Mouse (Mus musculus): ENCODE data around the gene 1700016C15Rik.

The 1700016C15Rik gene

DNA sequence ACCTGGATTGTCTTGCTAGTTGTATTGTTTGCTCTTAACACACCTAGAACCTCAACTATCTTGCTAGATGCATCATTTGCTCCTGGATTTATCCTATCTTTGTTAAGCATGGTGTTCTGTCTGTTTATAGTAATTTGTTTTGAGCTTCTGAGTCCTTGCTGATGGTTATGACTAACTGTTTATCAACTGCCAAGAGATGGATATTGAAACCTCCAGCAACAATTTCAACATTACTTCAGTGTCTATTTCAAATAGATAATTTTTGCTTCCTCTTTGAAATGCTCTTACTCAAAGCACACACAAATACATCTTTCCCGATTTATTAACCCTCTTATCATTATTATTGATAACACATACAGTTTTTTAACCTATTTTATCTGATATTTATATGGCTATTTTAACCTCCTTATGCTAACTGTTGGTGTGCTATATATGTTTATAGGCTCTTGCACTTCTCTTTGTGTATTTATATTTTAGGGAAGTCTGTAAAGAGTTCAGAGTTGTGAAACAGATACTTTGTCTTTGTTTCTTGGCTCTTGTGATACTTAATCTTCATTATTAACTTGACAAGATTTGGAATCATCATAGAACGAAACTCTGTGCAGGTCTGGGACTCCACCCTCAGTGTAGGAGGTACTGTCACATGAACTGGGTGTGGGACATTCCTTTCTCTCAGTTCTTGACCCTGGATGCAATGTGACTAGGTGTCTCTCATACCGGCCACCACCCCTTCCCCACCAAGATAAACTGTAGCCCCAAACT, 15.8 kb upstream of the 1700016C15Rik start:
- ChIA-PET POLR2A (no interaction called here), CTCF (no interaction called here)

DNA sequence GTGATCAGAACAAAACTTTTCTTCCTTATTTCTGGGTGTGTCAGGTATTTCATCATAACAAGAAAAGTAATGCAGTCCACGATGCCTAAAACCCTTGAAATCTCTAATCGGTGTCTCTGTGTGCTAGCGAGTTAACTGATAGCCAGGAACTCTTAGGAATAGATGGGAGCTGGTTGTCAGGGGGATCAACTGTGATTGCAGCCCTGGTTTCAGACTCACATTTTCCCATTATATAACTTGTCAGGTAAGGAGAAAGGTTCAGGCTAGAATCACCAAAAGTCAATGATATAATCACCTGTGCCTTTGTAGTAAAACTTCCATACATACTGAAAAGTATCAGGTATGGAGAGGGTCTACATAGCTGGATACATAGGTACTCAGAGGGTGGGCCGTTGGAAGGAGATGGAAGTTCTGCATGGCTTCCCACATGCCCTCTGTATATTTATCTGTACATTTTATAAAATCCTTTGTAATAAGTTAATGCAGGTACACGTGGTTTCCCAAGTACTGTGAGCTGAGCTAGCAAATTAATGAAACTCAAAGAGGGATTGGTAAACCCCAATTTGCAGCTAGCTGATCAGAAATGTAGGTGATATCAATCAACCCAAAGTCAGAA, 15.1 kb upstream of the 1700016C15Rik start:
- ChIA-PET CTCF (no interaction called here), POLR2A (interaction anchor here in 2 of 4 experiments (0.5 to 1.3 kb wide), 4 partner anchors 9 to 754 kb away, joined by 3 to 8 read pairs (median 4); no protein-coding TSS in a partner anchor)

DNA sequence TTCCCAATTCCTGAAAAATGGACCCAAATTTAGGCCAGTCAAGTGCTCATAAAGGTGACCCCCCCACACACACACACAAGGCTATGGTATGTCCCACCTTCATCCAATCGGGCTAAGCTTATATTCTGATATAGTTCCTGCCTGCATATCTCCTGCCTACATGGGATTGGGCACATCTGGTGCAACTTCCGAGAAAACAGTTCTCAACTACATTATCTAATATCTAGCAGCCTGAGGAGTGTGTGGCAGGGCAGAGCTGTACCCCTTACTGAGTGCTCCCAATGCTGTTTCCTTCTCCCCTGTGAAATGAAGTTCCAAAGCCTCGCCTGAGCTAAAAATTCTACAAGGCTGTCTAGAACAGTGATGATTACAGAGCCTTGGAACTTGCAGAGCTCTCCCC, 13.2 kb upstream of the 1700016C15Rik start:
- POLR2A ChIA-PET, result interaction anchor here in 3 of 4 experiments (0.7 to 1.8 kb wide), 9 partner anchors 9 to 601 kb away, joined by 3 to 8 read pairs (median 3); partner anchors contain the start of gene Adss (in 1 of the 3)
- CTCF ChIA-PET, result interaction anchor here in 1 of 4 experiments (3.5 kb wide), 1 partner anchor 12 kb away, joined by 19 read pairs; no protein-coding TSS in a partner anchor

DNA sequence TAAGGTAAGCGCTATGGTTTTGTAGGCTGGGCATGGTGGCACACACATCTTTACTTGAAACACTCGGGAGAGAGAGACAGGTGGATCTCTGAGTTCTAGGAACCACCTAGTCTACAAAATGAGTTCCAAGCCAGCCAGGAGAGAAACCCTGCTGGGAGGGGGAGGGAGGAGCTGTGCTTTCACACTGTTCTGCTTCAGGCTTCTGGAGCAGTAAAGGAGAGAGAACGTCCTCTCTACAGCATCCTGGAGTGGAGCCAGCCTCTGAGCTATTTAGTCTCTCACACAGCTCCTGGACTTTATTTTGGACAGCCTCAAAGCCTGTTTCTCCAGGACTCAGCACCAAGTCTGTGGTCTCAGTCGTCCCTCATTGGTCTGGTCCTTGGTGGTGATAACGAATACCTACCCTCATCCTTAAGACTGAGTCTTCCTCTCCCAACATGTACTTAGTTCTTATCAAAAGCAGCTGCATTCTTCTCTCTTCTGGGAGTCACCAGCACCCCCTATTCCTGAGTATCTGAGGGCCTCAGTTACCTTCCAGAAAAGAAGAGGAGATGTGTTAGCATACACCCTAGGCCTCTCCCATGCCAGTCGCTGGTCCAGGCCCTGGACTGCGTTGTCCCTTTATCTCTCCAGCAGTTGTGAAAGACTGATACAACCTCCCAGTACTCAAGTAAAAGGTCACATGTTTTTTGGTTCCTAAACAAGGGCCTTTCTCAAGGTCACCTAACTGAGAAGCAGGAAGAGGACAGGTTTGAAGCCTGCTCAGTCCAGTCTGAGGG, 12.4 kb upstream of the 1700016C15Rik start:
- POLR2A ChIA-PET, result interaction anchor here in 3 of 4 experiments (0.5 to 2.1 kb wide), 8 partner anchors 15 to 895 kb away, joined by 3 to 8 read pairs (median 4); partner anchors contain the start of gene Adss (in 2 of the 3)

DNA sequence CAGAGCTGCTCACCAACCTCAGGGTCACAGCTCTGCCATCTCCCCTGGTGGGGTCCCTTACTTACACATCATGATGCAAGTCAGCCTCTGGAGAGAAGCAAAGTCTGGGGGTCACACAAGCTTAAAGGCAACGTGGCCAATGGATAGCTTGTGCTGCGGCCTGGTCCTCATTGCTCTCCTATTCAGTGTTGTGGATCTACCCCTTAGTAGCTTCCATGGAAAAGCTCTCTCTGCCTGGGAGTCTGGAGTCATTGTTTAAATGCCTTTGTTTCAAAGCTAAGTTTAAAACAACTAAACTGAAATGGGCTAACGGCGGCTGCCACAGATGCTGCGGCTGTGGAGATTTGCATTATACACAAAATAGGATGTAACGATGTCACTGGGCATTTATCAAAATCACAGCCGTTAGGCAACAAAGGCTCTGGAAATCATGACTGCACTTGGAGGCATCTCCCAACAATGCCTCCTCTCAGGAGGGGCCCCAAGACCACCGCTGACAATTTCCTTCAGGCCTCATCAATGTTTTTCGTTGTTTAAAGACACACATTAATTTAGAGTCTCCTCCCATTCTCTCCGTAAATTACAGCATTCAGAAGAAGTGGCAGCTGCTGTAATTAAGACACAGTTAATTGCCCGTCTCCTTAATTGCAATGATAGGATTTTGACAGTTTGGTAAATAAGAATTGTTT, 11.1 kb upstream of the 1700016C15Rik start:
- CTCF ChIA-PET, result interaction anchor here in 2 of 4 experiments (0.7 to 3.5 kb wide), 4 partner anchors 13 to 16 kb away, joined by 3 to 19 read pairs (median 4); no protein-coding TSS in a partner anchor
- POLR2A ChIA-PET, result interaction anchor here in 3 of 4 experiments (0.5 to 2.3 kb wide), 14 partner anchors 9 to 702 kb away, joined by 3 to 10 read pairs (median 4); partner anchors contain the start of gene Adss (in 1 of the 3)

More for the DNA sequence above, 12.4 kb upstream of the 1700016C15Rik start:
- CTCF ChIA-PET, result interaction anchor here in 1 of 4 experiments (3.5 kb wide), 1 partner anchor 13 kb away, joined by 19 read pairs; no protein-coding TSS in a partner anchor

GRCm38 (mm10) chr1:177719029-177719427, 10.6 kb upstream of the 1700016C15Rik start:
- ChIA-PET CTCF (interaction anchor here in 2 of 4 experiments (0.7 to 3.5 kb wide), 3 partner anchors 14 to 16 kb away, joined by 3 to 19 read pairs (median 5); no protein-coding TSS in a partner anchor), POLR2A (interaction anchor here in 3 of 4 experiments (0.6 to 2.3 kb wide), 13 partner anchors 8 to 703 kb away, joined by 3 to 10 read pairs (median 3); partner anchors contain the start of gene Adss (in 1 of the 3))

DNA sequence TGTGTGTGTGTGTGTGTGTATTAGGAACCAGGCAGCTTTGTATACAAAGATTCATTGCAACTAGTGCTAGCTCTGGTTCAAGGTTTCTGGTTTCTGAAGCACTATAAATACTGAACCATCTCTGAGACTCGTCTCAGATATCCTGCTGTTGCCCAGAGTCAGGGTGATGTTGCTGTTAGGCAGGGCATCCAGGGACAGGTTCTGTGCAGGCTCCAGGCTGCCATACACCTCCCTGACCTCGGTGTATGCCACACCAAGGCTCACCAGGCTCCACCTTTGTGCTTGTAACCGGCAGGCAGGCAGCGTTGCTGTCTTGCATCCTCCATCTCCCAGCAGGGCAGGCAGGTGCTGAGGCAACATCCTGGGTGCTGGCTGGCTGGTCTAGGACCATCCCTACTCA, 5.8 kb upstream of the 1700016C15Rik start:
- ChIA-PET CTCF (interaction anchor here in 1 of 4 experiments (1.3 kb wide), 1 partner anchor 19 kb away, joined by 3 read pairs; no protein-coding TSS in a partner anchor), POLR2A (interaction anchor here in 1 of 4 experiments (1.0 to 1.6 kb wide), 3 partner anchors 10 to 66 kb away, joined by 3 to 4 read pairs (median 4); no protein-coding TSS in a partner anchor)

GRCm38 (mm10) chr1:177726870-177727269, 2.7 kb upstream of the 1700016C15Rik start:
- ChIA-PET CTCF (no interaction called here), POLR2A (interaction anchor here in 3 of 4 experiments (0.5 to 1.2 kb wide), 5 partner anchors 8 to 890 kb away, joined by 3 read pairs; no protein-coding TSS in a partner anchor)

GRCm38 (mm10) chr1:177727883-177728525, 1.6 kb upstream of the 1700016C15Rik start:
- ChIA-PET CTCF (no interaction called here), POLR2A (interaction anchor here in 3 of 4 experiments (0.6 to 1.2 kb wide), 6 partner anchors 9 to 470 kb away, joined by 3 read pairs; no protein-coding TSS in a partner anchor)

- ChIA-PET CTCF (interaction anchor here in 2 of 4 experiments (0.6 kb wide), 2 partner anchors 31 to 74 kb away, joined by 3 read pairs; no protein-coding TSS in a partner anchor), POLR2A (no interaction called here)
Measured at GRCm38 (mm10) chr1:177731973-177732372, 2.4 kb downstream of the 1700016C15Rik start.

DNA sequence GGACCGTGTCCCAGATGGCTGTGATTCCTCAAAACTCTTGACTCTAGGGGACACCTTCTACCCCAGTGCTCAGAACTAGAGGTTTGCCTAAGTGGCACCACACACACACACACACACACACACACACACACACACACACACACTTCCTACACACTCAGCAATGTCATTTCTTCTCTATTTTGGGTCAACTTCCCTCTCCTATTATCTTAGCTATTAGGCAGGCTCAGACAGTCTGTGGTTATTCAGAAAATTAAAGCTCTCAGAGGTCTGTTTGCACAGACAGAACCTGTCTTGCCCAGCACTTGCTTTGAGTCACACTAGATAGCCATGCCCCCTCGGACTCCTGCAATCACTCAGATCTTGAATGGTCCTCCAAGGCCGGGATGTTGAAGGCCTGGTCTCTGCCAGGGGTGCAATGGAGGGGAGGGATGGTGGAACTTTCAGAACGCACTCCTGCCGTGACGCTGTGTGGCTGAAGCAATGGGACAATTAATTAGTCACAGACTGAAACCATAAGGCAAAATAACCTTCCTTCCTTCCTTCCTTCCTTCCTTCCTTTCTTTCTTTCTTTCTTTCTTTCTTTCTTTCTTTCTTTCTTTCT, 8.0 kb downstream of the 1700016C15Rik start:
- ChIA-PET POLR2A (interaction anchor here in 2 of 4 experiments (0.6 to 0.7 kb wide), 2 partner anchors 107 to 924 kb away, joined by 3 read pairs; partner anchors contain the start of gene Cep170 (in 1 of the 2)), CTCF (no interaction called here)

DNA sequence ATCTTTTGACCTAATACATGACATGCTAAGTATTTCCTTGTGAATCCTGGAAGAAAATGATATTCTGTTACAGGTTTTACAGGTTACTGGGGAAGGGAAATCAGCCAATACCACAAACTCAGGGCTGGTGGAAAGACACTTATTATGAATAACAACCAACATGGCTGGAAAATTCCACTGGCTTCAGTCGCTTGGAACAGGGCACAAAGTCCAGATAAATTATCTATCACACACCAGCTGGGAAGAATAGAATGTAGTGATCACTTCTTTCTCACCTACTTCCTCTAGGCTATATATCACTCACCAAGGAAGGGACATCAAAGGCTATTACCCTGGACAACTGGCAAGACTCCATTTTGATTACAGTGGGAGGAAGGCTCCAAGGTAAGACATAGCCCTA, 11.1 kb downstream of the 1700016C15Rik start:
- ChIA-PET POLR2A (interaction anchor here in 1 of 4 experiments (0.7 kb wide), 1 partner anchor 36 kb away, joined by 6 read pairs; no protein-coding TSS in a partner anchor), CTCF (no interaction called here)

DNA sequence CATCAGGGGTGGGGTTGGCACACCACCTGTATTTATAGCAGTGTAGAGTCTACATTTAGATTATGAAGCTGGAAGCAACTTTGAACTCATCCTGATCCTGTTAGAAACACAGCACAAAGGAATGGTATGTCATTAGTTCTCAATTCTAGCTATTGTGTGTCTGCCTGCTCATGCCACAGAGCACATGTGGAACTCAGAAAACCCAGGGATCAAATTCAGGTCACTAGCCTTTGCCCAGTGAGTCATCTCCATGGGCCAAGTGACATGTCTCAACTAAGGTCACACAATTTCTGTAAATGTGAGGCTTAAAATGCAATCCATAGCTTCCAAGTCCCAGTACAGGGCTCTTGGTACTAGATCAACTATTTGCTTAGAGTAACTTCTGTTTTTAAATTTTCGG, 12.5 kb downstream of the 1700016C15Rik start:
- ChIA-PET POLR2A (interaction anchor here in 1 of 4 experiments (0.5 to 1.7 kb wide), 4 partner anchors 8 to 26 kb away, joined by 4 to 7 read pairs (median 4); no protein-coding TSS in a partner anchor), CTCF (interaction anchor here in 1 of 4 experiments (0.5 kb wide), 1 partner anchor 63 kb away, joined by 4 read pairs; no protein-coding TSS in a partner anchor)

DNA sequence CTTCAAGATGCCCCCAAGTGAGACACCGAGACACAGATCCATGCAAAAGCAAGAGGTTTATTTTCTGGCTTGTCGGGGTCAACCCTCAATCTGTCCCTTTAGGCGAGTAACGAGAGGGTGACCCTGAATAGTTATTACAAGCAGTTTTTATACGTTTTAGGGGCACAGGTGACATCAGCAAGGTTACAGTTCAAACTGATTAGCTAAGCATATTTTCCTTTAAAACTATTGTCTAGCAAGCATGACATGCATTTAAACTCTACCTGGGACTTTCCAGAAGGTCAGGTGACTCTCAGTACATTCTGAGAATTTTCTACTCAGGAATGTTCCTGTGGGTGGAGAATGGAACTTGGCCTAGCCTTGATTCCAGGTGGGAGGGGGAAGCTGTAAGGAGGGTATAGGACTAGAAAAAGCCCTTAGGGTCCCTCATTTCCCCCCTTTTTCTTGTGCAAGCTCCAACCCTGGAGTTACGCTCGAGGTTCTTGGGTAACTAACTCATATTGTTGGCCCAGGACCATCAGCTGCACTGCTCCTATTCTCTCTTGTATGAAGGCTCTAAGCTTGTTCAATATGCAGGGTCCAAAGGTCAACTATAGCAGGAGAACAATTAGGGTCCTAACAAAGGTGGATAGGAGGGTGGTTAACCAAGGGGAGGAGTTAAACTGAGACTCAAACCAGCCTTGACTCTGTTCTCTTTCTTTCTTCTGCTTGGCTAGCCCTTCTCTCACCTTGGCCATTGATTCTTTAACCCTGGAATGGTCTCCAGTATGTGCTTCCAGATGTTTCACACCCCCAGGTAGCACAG, 15.1 kb downstream of the 1700016C15Rik start:
- POLR2A ChIA-PET, result interaction anchor here in 1 of 4 experiments (1.5 to 3.0 kb wide), 2 partner anchors 21 to 28 kb away, joined by 4 to 8 read pairs; no protein-coding TSS in a partner anchor

GRCm38 (mm10) chr1:177747869-177748540, 18.4 kb downstream of the 1700016C15Rik start:
- ChIA-PET POLR2A (interaction anchor here in 1 of 4 experiments (0.6 kb wide), 1 partner anchor 308 kb away, joined by 3 read pairs; no protein-coding TSS in a partner anchor), CTCF (no interaction called here)

More for the DNA sequence above, 15.1 kb downstream of the 1700016C15Rik start:
- CTCF ChIA-PET, result no interaction called here
